Mouse (Mus musculus): ENCODE measurements around the gene Sik2.

DNA sequence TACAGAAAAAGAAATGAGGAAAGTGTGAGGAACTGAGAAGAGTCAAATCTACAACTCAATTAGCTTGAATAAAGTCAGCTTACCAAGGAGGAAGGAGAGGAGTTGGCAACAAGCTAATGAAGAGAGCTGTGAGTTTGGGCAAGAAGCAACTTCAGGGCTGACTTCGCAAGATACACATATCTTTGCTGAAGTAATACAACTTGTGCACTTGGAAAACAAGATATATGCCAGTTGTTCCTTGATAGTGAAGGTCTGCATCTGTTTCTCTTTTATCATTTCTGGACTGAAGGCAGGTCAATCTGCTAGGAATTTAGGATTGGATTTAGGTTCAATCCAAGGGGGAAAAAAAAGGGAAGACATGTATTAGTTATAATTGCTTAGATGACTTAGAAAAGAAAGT lies 4.8 kb upstream of the Sik2 start:
- TF ChIP-seq POLR2A (IDR thresholded peaks at IDR 0.05; ENCODE audit: insufficient read depth, low read length), result no peak
- no peak for TF ChIP-seq CTCF (IDR thresholded peaks at IDR 0.05; ENCODE audit: low read depth, low read length)

Measured in ES-Bruce4 (cell line).